Mouse (Mus musculus): ENCODE measurements at regions not wholly inside any gene's neighbourhood (a gene's known extent, or its start where the extent isn't known, plus 50 kb on each side); places are given as distances from the start of the nearest gene placed in this dataset.

DNA sequence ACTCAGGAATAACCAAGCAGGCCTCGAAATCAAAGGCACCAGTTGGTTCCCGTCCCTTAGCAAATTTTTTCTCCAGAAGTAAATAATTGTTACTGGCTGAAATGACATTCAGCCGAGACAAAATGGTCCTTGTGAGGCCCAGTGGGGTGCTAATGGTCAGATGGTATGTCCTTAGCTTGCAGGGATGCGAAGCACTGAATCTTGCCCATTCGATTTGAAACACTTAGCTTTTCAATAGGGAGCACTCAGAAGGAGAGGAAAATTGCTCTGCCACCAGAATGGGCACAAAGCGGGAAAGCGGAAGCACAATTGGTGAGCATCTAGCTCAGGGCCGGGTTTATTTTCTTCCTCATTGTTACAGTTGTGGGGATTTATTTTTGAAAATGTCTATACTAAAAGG lies 262.1 kb downstream of the Rnf144a start:
- TF ChIP-seq TCF12 (IDR thresholded peaks at IDR 0.05; ENCODE audit: low read depth, low read length) (no peak), CTCF (conservative IDR thresholded peaks at IDR 0.05 in 1 of 2, IDR thresholded peaks at IDR 0.05 in 1 of 2; ENCODE audit: low read depth in 2 of 2, low read length in 2 of 2) (no peak), MAFK (IDR thresholded peaks at IDR 0.05; ENCODE audit: insufficient replicate concordance, low read length) (no peak), USF1 (IDR thresholded peaks at IDR 0.05; ENCODE audit: low read depth, low read length) (no peak), POLR2A (IDR thresholded peaks at IDR 0.05; ENCODE audit: low read depth, low read length) (no peak), HCFC1 (IDR thresholded peaks at IDR 0.05; ENCODE audit: low read depth, low read length) (no peak), E2F4 (IDR thresholded peaks at IDR 0.05; ENCODE audit: insufficient replicate concordance, low read depth, low read length) (no peak), SMC3 (IDR thresholded peaks at IDR 0.05; ENCODE audit: low read depth, low read length) (no peak), MAX (IDR thresholded peaks at IDR 0.05; ENCODE audit: low read length) (no peak), EP300 (IDR thresholded peaks at IDR 0.05; ENCODE audit: low read length) (no peak), GABPA (IDR thresholded peaks at IDR 0.05; ENCODE audit: insufficient replicate concordance, low read depth, low read length) (no peak)
